Mouse (Mus musculus) thymus, postnatal 36 days (tissue): ENCODE results near the gene Adam17.

Experiments used
- DNase-seq, 2 experiments: peaks; one replicate each; pipeline ENCODE4 v3.0.0; 2022; ENCODE audit warnings: mixed read lengths in 2 of 2

The Adam17 gene

DNA sequence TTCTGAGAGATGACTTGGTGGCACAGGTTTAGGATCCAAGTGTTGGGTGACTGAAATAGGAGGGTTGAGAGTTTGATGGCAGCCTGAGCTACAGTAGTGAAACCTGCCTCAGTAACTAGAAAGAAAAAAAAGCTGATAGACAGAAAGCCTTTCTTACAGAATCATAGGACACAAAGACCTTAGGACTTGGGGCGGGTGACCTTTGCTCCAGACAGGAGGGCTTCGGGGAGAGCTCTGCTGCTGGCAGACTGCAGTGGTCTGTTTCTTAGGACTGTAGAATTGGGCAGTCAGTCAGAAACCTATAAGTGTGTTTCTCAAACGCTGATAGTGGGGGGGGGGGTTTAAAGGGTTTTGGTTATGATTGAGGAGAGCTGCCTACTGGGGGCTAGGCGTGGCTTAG lies 67.7 kb downstream of the Adam17 start:
- no peak for DNase-seq

GRCm38 (mm10) chr12:21302361-21302783 lies 71.1 kb downstream of the Adam17 start:
- DNase-seq = no peak

GRCm38 (mm10) chr12:21301932-21302331 lies 71.5 kb downstream of the Adam17 start:
- no peak for DNase-seq

GRCm38 (mm10) chr12:21301324-21301723 lies 72.1 kb downstream of the Adam17 start:
- DNase-seq = no peak

DNA sequence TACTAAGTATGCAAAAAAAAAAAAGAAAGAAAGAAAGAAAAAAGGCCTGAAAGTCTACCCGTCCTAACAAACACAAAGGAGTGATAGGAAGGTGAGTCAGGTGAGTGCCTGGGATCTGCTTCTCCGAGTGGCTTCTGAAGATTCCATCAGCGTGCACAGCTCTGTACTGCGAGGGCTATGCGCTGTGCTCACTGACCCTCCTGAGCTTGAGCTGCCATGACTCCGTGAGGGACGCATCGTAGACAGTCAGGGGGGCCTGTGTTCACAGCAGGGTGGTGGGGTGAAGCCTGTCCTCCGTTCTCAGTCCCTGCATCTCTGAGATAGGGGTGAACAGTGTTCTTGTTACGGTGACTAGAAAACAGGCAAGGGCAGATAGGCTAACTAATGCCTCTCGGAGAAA lies 74.6 kb downstream of the Adam17 start:
- no peak for DNase-seq

- DNase-seq = no peak
Observed at GRCm38 (mm10) chr12:21289651-21290050, 83.8 kb downstream of the Adam17 start.

DNA sequence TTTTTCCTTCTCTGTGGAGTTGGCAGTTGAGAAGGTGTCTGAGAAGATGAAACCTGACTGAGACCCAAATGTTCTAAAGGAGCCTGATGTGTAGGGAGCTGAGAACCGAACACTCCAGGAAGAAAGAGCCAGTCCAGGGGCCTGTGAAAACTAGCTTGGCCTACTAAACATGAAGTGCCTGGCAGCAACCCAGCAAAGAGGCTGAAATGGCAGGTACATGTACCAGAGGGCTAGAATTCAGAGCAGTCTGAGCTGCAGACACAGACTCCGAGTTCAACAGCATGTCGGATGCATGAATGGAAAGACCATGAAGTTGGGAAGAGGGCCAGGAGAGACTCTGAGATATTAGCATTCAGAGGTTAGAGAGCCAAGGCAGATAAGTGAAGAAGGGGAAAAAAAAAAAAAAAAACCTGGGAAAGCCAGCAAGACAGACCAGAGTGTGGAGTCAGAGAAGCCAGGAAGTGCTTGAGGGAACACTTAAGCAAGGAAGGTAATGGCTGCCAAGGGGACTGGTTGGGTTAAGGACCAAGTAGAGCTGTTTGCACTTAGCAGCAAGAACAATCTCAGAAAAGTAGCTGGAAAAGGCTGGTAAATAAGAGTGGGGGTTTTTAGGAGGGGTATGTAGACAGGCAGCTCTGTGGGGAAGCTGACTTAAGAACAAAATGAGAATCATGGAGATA lies 84.6 kb downstream of the Adam17 start:
- DNase-seq = no peak

- peak; percentile 12 to 22 for DNase-seq
Observed at GRCm38 (mm10) chr12:21286712-21287650, 86.5 kb downstream of the Adam17 start.

DNA sequence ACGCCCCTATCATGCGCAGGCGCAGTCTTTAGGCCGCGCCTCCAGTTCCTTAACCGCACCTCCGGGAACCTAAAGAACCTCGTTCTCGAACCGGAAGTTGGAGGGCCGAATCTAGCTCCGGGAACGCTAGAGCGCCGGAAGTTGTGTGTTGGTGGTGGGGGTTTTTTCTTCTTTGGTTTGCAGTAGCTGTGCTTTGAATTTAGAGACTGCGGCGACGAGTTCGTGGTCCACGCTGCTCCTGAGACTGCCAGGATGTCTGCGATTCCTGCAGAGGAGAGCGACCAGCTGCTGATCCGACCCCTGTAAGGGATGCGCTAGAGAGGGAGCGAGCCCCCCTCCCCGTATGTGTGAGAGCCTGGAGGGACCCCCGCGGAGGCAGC lies 87.2 kb downstream of the Adam17 start, which contains the start of gene Itgb1bp1:
TSS of gene Itgb1bp1 (minus strand) at position 42 of the 380 bp plus-strand sequence.
- DNase-seq = peak; percentile 98

DNA sequence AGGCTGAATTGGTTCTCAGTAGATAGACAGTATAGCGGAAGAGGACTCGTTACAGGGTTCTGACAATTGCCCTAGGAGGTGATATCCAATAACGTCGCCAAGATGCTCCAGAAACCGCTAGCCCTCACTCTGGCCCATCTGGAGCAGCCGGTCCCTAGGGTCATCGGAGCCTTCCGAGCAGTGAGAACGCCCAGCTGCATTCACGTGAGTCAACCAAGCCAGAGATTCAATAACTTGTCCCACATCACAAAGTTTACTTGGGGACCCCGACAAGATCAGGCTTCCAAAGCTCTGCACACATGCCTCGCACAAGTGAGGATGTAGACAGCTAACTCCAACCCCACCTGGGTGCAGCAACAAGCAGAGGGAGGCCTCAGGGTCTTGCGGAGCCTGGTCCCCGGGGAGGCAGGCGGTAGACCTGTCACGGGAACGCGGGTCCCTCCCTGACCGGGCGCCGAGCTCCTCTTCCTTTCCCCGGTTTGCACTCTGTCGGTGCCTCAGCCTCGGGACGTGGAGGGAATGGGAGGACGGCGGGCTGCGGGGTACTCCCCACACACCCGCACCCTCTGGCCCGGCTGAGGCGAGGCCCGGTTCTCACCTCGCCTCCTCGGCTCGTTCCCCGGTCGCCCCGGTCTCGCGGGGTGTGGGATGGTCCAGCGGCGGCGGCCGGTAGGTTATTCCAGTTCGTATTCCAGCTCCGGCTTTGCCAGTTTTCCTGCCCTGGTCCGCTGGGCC lies 87.8 kb downstream of the Adam17 start:
- DNase-seq = no peak

- DNase-seq = no peak
Observed at GRCm38 (mm10) chr12:21284761-21285441, 88.5 kb downstream of the Adam17 start, which contains the start of gene Cpsf3. Gene Cpsf3 (plus strand): TSS chr12:21285391.

GRCm38 (mm10) chr12:21277352-21277864 lies 96.0 kb downstream of the Adam17 start:
- no peak for DNase-seq

GRCm38 (mm10) chr12:21274446-21274845 lies 99.0 kb downstream of the Adam17 start:
- no peak for DNase-seq
